Mouse (Mus musculus) gastrocnemius, postnatal 36 days (tissue): Measurements from ENCODE around the gene Gapdh. TPM values are rescaled to one million over a fixed set of nuclear protein-coding genes. Genes with fewer than 3 reads are reported as not detected.
A peak's percentile ranks its signal among the peaks of the same experiment; 100 is the strongest.

ENCODE experiments used
- DNase-seq, 2 experiments: peaks; one replicate each; pipeline ENCODE4 v3.0.0; 2022
- intact Hi-C: fragments of 180-260 bp; cut with DNase I; formaldehyde crosslinking; loops from one replicate; pipeline ENCODE4 v1.15.1; 2025
- total RNA-seq, 2 experiments: library from RNA; stranded (reverse); gene quantifications; 2 replicates each; pipeline ENCODE4 v1.2.3; 2021

Gene Gapdh
- total RNA-seq, 2 experiments from 2014 or later: 11,568 to 13,182 TPM

DNA sequence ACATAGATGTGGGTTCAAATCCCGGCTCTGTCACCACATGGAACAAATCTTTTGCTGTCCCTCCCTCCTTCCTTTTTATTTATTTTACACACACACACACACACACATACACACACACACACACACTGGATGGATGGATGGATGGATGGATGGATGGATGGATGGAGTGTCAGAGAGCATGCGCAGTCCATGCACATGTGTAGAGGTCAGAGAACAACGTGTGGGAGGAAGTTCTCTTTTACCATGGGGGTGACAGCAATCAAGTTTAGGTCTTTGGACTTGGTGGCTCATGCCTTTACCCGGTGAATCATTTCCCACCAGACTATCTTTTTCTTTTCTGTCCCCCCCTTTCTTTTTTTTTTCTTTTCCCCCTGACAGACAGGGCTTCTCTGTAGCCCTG, 12.6 kb downstream of the Gapdh start:
- intact Hi-C loops: loop anchor here (5.0 kb wide), 1 partner anchor 119 kb away; no protein-coding TSS in a partner anchor

DNA sequence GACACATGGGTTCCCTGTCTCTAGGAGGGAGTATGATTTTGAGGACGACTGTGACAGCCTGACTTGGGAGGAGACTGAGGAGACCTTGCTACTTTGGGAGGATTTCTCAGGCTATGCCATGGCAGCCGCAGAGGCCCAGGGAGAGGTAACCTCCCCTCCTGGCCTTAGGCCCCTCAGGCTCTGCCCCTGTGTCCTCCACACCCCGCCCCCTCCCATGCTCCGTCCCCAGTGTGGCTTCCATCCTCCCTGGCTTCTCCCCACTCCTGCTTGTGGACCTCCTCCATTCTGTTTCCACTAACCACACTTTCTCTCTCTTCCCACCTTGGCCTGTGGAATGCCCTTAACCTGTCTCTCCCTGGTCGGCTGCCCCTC, 13.3 kb downstream of the Gapdh start:
- no peak for DNase-seq
- intact Hi-C loops: loop anchor here (5.0 kb wide), 1 partner anchor 119 kb away; no protein-coding TSS in a partner anchor

More for the DNA sequence above, 12.6 kb downstream of the Gapdh start:
- no peak for DNase-seq

DNA sequence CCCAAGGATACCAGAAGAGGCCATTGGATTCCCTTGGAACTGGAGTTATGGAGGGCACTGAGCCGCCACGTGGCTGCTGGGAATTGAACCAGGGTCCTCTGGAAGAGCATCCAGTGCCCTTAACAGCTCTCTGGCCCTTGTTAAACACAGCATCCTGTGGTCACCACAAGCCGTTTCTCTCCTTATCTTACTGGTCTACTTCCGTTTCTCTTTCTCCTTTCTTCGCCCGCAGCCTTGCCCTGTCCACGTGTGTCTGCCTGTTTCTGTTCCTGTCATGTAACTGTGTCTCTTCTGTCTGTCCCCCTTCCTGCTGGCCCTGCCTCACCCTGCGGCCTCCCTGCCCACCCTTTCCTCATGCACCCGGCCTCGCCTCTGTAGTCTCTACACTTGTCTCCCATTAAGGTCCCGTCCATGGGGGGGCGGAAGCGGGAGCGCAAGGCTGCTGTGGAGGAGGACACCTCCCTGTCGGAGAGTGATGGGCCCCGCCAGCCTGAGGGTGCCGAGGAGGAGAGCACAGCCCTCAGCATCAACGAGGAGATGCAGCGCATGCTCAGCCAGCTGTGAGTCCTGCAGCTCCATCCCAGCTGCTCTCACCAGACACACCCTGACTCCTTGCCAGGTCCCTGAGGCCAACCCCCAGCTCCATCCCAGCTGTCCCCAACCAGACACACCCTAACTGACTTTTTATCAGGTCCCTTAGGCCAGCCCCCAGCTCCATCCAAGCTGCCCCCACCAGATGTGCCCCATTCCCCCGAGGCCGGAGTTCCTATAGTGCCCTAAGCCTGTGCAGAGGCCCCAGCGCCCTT, 13.9 kb downstream of the Gapdh start:
- DNase-seq: peak; percentile 67 to 72
- intact Hi-C loops: loop anchor here (5.0 kb wide), 1 partner anchor 120 kb away; no protein-coding TSS in a partner anchor

DNA sequence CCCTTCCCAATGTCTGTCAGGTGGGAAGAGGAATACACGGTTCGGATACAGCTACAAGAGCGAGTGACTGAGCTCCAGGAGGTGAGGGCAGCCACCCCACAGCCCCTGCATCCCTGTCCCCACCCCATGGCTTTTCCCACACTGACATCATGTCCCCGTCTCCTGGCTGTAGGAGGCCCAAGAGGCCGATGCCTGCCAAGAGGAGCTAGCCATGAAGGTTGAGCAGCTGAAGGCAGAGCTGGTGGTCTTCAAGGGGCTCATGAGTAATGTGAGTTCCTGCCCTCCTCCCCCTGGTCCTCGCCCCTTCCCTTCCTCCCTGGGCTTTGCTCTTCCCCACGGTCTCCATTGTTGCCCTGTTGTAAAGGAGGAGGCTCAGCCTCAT, 16.7 kb downstream of the Gapdh start:
- intact Hi-C loops: no loop called here

DNA sequence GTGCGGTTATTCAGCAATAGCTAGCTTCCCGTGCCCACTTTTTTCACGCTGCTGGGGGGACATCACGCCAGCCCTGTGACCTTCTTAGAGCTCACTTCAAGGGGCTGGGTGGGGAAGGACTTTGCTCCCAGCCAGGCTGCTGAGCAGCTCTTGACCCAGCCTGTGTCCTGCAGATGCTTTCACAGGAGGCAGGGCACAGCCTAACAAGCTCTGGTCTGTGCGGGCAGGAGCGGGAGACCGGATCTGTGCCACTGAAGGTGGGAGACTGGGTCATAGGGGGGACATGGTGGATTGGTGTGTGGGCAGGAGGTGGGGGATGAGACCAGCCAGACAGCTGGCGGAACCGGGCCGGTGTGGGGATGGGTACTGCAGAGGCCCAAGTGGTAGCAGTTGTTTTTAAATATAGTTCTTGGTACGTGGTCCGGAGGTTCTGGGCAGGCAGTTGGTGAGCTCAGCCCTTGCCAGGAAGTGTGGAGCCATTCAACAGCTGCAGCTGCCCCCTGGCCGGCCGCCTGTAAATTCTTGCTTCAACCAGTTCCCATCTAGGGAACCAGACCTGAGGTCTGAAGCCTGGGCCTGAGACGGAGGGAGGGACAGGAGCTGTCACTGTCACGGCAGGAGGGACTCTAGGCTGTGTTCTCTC, 17.2 kb downstream of the Gapdh start:
- DNase-seq: peak; percentile 73 to 80
- intact Hi-C loops: no loop called here

More for the DNA sequence above, 16.7 kb downstream of the Gapdh start:
- no peak for DNase-seq

DNA sequence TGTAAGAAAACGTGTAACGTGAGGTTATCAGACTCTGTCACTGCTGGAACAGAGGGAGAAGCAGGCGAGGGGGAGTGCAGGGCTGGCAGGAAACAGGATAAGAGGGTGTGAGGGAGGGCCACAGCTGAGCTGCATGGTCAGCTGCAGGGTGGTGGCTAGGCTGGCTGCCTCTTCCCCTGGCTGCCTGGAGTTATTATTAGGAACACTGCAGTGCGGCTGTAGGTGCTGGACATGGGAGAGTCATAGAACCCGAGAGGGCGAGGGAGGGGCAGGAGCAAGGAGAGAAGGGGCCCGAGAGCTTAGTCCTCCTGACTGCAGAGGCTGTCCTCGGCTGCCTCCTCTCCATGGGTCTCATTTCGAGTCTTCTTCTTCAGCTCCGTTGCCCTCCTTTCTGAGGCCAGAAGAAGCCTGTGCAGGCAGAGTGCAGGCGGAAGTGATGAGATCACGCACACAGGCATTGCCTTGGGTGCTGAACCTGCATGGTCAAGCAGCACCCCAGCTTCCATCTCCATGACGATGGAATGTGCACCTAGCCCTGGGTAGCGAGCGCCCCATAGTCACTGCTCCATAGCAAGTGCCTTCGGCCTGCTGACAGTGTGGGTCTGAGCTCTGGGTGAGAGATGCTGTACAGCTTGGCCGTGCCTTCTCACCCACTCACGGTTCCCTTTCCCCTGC, 17.9 kb downstream of the Gapdh start:
- DNase-seq: peak; percentile 55 to 62
- intact Hi-C loops: no loop called here

DNA sequence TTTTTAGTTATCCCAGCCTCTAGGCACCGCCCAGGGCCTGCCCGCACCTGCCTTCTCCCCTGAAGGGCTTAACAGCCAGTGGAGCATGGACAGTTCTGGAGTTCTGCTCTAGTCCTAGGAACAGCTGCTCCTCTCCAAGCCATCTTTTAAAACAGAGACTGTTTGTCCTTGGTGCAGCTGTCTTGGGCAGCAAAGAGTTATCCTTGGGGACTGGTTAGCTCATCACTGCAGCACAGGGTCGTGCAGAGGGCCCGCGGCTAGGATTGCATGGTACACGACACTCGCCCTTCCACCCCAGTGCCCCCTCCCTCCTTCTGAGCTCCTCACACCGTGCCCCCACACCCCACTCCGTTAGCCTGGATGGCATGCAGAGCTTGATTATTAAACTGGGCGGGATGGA, 18.9 kb downstream of the Gapdh start:
- intact Hi-C loops: no loop called here
- DNase-seq: no peak

DNA sequence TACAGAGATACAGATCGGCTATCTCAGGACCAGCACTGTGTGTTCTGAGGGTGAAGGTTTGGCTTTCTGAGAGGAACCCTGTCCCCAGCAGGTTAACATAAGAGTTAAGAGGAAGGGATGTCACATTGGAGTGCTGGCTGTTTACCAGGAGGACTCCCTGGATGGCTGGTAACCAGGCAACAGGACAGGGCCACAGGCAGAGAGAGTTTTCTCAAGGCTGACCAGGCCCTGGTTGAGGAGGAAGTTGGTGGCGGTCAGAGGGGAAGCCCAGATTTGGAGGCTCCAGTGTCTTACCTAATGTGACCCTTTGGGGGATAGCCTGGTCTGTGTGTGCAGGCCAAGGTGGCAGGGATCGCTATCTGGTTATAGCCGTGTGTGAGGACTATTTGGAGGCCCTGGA, 19.5 kb downstream of the Gapdh start:
- peak in 1 of 2 experiments; percentile 37 for DNase-seq
- intact Hi-C loops: no loop called here

DNA sequence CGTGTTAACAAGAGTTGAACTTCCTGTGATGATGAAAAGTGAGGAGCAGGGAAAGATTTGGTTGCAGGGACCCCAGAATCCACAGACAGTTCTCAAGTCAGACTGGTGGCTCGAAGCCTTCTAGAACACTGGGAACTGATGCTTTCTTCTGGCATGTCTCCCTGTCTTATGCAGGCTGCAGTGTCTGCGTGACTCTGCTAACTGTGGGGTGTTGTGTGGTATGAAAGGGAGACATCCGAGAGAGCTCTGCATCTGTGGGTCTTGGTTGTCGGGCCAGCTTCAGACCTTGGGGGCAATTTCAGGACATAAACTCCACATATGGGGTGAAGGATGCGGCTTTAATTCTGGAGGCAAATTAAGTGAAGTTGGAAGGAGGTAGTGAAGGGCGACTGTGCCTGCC, 20.1 kb downstream of the Gapdh start:
- no peak for DNase-seq
- intact Hi-C loops: no loop called here

DNA sequence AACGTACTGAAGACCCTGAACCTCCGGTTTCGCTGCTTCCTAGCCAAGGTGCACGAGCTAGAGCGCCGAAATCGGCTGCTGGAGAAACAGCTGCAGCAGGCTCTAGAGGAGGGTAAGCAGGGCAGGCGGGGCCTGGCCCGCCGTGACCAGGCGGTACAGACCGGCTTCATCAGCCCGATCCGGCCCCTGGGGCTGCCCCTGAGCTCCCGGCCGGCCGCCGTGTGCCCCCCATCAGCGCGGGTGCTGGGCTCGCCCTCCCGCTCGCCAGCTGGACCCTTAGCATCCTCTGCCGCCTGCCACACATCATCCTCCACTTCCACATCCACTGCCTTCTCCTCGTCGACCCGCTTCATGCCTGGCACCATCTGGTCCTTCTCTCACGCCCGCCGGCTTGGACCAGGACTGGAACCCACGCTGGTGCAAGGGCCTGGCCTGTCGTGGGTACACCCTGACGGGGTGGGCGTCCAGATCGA, 20.8 kb downstream of the Gapdh start:
- intact Hi-C loops: no loop called here
- no peak for DNase-seq

DNA sequence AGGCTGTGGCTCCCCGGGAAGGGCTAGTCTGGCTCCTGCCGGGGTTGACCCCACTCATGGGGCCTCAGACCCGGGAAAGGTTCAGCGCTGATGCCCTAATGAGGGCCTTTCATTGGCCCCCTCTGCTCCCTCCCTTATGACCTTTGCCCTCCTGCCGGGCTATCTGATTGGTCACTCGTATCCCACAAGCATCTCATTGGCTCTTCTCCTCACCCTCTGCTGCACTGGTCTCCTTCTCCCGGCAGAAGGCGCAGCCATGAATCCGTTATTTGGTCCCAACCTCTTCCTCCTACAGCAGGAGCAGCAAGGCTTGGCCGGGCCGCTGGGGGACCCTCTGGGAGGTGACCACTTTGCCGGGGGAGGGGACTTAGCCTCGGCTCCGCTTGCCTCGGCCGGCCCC, 21.3 kb downstream of the Gapdh start, which contains the start of gene Iffo1:
Gene Iffo1, plus strand, starts transcription at position 241 of the 400 bp plus-strand sequence.
- intact Hi-C loops: no loop called here
- peak; percentile 77 to 87 for DNase-seq

DNA sequence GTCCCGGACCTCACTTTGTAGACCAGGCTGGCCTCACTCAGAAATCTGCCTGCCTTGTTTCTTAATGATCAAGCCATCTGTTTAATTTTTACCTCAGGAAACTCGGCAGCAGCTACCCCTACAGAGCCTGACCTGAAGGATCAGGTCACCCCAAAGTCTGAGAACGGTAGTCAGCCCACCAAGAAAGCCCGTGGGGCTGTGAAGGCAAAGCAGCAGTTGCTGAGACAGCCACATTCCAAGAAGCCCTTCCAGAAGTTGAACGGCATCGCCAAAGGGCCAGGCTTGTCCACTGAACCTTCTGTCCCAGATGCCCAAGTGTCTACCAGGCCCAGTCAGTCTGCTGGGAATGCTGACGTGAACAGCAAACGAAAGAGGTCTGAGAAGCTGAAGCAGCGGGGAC, 22.4 kb downstream of the Gapdh start:
- DNase-seq: no peak
- intact Hi-C loops: no loop called here

DNA sequence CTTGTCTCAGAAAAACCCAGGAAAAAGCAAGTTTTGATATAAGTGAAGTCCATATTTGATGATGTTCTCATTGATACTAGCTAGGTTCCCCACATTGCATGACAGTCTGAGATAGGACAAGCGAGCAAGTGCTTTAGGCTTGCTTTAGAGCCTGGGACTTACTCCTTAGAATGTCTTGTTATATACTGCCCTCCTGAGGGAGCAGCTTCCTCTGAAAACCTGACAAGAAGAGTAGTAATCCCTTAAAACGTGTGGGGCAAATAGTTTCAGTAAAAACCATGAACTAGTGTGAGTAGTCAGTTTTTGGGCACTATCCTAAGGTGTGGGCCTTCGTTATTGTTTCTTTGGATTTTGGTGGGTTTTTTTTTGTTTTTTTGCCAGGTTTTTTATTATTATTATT, 23.1 kb downstream of the Gapdh start:
- DNase-seq: no peak
- intact Hi-C loops: no loop called here

DNA sequence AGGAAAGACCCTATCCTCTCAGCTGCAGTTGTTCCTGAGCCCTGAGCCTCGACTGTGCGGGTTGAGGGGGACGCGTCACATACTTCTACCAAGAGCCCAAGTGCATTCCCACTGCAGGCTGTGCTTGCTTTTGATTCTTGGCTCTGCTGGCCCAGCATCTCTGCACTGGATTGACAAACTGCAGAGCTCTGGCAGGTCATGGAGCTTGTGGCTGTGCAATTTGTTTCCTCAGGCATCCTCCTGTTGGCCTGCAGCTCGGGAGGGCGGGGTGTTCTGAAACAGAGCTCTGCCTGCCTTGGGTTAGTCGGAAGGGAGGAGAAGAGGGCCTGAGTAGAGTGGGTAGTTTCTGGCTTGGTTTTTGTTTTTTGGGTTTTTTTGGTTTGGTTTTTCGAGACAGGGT, 23.8 kb downstream of the Gapdh start:
- DNase-seq: no peak
- intact Hi-C loops: no loop called here

DNA sequence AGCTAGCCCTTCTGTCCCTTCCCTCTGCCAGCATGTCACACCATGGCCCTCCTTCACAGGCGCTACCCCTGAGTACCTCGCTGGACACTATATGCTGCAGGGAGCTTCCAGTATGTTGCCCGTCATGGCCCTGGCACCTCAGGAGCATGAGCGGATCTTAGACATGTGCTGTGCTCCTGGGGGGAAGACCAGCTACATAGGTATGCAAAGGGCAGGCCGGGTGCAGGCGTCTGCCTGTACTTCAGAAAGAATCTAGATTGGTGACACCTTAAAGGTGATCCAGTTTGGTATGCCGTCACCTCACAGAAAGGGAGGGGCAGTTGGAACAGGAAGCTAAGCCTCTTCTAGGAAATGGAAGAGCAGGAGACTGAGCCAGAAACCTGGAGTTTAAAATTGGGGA, 26.5 kb downstream of the Gapdh start:
- intact Hi-C loops: loop anchor here (5.0 kb wide), 1 partner anchor 37 kb away; no protein-coding TSS in a partner anchor
- DNase-seq: no peak

DNA sequence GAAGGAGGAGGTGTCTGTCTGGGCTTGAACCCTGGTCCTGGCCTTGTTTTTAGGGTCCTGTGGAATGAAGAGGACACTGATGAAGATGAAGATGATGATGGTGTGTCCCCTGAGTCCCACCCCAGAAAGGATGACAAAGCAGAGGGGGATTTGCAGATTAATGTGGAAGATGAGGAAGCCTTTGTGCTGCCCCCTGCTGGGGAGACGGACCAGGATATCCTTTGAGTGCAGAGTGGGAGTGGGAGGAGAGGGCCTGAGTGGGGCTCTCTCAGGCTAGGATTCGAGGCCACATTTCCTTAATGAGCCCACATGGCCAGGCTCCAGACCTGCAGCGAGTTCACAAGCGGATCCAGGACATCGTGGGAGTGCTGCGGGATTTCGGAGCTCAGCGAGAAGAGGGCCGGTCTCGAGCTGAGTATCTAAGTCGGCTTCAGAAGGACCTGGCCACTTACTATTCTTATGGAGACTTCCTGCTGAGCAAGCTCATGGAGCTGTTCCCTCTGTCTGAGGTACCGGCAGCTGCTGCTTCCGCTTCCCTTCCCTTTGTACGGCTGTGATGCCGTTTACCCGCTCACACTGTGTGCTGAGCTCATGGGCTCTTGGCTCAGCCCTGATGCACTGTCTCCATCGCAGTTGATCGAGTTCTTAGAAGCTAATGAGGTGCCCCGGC, 29.1 kb downstream of the Gapdh start:
- intact Hi-C loops: loop anchor here (5.0 kb wide), 1 partner anchor 35 kb away; no protein-coding TSS in a partner anchor
- no peak for DNase-seq

DNA sequence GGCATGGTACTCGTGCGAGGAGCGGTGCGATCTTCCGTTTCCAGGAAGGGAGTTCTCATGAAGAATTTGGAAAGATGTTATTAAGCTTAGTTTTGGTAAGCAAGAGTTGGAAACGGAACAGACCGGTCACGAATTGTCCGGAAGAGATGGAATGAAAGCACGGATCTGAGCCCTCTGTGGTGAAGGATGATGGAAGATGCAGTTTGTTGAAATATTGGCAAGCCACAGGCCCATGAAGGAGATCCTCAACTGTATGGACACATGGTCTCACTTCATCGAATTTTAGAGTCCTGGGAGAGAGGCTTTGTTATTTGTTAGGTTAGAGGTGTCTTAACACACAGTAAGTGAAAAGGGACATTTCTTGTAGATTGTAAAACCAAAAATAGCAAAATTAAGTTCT, 33.8 kb downstream of the Gapdh start:
- no peak for DNase-seq
- intact Hi-C loops: loop anchor here (5.0 kb wide), 1 partner anchor 90 kb away; no protein-coding TSS in a partner anchor

DNA sequence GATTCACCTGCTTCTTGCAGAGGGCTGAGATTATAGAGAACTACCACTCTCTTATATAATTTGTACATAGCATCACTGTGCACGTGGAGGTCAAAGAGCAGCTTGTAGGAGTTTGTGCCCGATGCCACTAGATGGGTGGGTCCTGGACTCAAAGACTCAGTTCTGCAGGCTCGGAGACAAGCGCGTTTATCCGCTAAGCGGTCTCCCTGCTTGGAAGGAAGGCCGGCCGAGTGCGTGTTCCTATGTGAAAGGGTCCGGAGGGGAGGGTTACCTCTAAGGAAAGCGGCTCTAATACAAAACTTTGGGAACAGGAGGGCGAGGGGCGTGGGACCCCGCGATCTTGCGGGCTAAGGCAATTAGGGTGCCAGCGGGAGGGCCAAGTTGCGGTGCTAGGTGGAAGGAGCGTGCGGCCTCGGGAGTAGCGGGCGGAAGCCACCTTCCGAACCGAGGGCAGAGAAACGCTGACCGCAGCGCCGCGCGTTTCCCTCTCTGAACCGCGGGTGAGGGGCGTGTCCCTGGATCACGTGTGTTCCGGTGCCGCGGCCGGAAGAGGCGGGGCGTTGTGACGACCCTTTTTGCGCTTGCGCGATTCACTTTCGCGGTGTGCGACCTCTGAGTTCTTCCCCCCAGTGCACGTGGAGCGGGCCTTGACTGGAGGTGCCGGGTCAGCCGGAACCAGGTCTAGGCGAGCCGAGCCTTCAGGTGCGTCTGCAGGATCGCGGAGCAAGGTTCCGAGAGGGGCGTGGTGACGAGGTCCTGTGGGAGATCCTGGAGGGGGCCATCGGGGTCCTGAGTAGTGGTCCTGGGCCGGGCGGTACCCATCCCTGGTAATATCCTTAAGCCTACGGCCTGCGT, 34.7 kb downstream of the Gapdh start, which contains the start of gene Nop2:
Gene Nop2, plus strand, starts transcription at position 608 of the 855 bp plus-strand sequence.
- peak; percentile 79 to 81 for DNase-seq
- intact Hi-C loops: loop anchor here (5.0 kb wide), 1 partner anchor 89 kb away; no protein-coding TSS in a partner anchor

DNA sequence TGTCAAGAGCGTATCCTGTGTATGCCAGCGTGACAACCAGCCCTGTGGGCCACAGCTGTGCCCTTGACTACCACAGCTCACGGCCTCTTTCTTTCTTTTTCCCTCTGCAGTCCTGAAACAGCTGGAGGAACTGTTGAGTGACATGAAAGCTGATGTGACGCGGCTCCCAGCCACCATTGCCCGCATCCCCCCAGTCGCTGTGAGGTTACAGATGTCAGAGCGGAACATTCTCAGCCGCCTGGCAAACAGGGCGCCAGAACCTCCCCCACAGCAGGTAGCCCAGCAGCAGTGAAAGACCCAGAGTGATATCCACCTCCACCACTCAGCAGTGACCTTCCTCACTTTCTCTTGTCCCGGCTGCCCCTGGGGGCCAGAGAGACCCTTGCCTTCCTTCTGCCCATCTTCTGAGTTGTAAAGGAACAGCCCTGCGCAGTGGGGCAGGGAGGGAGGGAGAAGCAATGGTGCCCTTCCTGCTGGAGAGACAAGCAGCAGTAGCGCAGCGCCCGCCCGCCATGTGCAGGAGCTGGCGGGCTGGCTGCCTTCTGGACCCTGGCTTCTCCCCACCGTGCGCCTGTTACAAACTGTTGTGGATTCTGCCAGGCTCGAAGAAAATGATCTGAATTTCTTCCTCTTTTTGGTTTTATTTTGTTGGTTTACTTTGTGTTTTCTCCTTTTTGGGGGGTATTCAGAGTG, 36.4 kb downstream of the Gapdh start:
- intact Hi-C loops: loop anchor here (5.0 kb wide), 1 partner anchor 88 kb away; no protein-coding TSS in a partner anchor
- DNase-seq: no peak
